Mouse (Mus musculus): Measurements from ENCODE around the gene Kifc1. TPM values are rescaled to one million over a fixed set of nuclear protein-coding genes. Genes with fewer than 3 reads are reported as not detected.

The Kifc1 gene
- polyA plus RNA-seq, 1 experiment = 57.3 TPM

DNA sequence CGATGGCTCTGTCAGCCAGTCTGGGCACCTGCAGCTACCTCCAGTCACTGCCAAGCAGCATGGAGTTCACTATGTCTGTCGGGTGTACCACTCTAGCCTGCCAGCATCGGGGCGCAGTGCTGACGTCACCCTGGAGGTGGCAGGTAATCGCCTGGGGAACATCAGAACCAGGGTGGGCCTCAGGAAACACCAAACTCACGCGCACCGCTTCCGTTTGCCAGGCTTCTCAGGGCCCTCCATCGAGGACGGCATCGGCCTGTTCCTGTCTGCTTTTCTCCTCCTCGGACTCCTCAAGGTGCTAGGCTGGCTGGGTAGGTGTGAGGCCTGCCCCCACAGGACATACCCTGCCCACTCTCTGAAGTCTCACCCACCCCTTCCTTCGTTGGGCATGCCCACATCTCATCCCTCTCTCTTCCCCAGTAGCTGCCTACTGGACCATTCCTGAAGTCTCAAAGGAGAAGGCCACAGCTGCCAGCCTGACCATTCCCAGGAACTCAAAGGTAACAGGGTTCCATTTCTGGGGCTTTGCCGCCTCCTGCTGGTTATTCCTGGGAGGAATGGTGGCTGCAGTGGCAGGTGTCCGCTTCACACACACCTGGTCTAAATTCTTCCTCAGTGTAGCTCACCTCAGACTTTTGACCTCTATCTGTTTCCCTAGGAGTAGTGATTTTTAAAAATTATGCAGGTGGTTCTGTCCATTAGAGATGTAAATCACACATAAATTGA is 35.9 kb upstream of the Kifc1 start:
- WGBS = 93% methylated on average over 17 of the region's 17 CpGs
- DNase-seq = no peak

DNA sequence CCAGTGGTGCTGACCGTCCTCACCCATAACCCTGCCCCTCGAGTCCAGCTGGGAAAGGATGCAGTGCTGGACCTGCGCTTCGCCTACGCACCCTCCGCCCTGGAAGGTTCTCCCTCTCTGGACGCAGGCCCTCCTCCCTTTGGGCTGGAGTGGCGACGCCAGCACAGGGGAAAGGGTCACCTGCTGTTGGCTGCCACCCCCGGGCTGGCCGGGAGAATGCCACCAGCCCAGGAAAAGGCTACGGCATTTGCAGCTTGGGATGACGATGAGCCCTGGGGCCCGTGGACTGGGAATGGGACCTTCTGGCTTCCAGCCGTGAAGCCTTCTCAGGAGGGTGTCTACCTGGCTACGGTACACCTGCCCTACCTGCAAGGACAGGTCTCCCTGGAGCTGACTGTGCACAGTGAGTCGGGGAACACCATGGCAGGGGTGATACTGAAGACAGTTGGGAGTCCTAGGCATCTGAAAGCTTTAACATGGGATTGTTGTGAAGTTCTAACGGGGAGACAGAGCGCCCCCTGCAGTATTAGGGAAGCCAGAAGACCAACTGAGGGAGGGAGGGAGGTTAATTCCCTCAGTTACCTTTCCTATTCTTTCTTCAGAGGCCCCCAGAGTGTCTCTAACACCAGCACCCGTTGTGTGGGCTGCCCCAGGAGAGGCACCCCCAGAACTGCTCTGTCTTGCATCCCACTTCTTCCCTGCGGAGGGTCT is 35.1 kb upstream of the Kifc1 start:
- Histone ChIP-seq H3K4me1 (replicated peaks; ENCODE audit: control insufficient read depth, insufficient read depth, low read length) (peaks cover 9% of the 10 kb centered on the region), H3K36me3 (ENCODE audit: control insufficient read depth, insufficient read depth, low read length) (no peaks in the 10 kb centered on the region), H3K4me3 (ENCODE audit: control insufficient read depth, insufficient read depth, low read length) (no peak overlapping the region), H3K27me3 (ENCODE audit: control insufficient read depth, insufficient read depth, low read length) (no peaks in the 10 kb centered on the region), H3K27ac (ENCODE audit: control insufficient read depth, insufficient read depth, low read length) (no peak overlapping the region)
- no peak for DNase-seq
- WGBS = 97% methylated on average over 21 of the region's 21 CpGs
- TF ChIP-seq CTCF (IDR thresholded peaks at IDR 0.05; ENCODE audit: borderline replicate concordance, control insufficient read depth, extremely low read depth, insufficient read depth, low read length, poor library complexity) (no peak), POLR2A (IDR thresholded peaks at IDR 0.05; ENCODE audit: control insufficient read depth, extremely low read depth, insufficient read depth, low read length, poor library complexity) (no peak)

More for the DNA sequence above, 35.9 kb upstream of the Kifc1 start:
- Histone ChIP-seq H3K27me3 (ENCODE audit: control insufficient read depth, insufficient read depth, low read length) (no peaks in the 10 kb centered on the region), H3K36me3 (ENCODE audit: control insufficient read depth, insufficient read depth, low read length) (no peaks in the 10 kb centered on the region), H3K4me3 (ENCODE audit: control insufficient read depth, insufficient read depth, low read length) (no peak overlapping the region), H3K4me1 (replicated peaks; ENCODE audit: control insufficient read depth, insufficient read depth, low read length) (peaks cover 15% of the 10 kb centered on the region), H3K27ac (ENCODE audit: control insufficient read depth, insufficient read depth, low read length) (no peak overlapping the region)
- no peak for TF ChIP-seq POLR2A (IDR thresholded peaks at IDR 0.05; ENCODE audit: control insufficient read depth, extremely low read depth, insufficient read depth, low read length, poor library complexity)
- TF ChIP-seq CTCF (IDR thresholded peaks at IDR 0.05; ENCODE audit: borderline replicate concordance, control insufficient read depth, extremely low read depth, insufficient read depth, low read length, poor library complexity) = no peak

DNA sequence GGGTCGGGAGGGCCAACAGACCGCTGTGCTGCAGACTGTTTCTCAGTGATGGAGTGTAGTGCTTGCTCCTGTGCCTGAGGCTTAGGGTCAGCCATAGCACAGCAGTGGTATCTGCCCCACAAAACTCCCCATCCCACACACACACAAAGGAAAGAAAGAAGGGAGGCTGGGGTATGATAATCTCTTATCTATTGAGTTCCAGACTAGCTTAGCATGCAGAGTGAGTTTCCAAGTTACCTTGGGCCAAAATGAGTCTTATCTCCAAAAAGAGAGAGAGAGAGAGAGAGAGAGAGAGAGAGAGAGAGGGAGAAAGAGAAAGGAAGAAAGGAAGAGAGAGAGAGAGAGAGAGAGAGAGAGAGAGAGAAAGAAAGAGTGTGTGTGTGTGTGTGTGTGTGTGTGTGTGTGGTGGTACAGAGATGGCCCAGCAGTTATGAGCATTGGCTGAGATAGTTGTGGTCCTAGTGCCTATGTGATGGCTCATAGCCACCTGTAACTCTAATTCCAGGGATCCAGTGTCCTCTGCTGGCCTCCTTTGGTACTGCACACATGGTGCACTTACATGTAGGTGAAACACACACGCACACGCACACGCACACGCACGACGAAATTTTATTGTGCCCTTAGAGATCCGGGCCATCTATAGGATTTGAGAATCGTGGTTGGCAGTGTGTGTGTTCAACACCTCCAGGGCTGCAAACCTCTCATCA is 34.3 kb upstream of the Kifc1 start:
- Histone ChIP-seq H3K4me1 (replicated peaks; ENCODE audit: control insufficient read depth, insufficient read depth, low read length) (peaks cover 8% of the 10 kb centered on the region), H3K27me3 (ENCODE audit: control insufficient read depth, insufficient read depth, low read length) (no peaks in the 10 kb centered on the region), H3K27ac (ENCODE audit: control insufficient read depth, insufficient read depth, low read length) (no peak overlapping the region), H3K36me3 (ENCODE audit: control insufficient read depth, insufficient read depth, low read length) (no peaks in the 10 kb centered on the region), H3K4me3 (ENCODE audit: control insufficient read depth, insufficient read depth, low read length) (no peak overlapping the region)
- 95% methylated on average over 10 of the region's 10 CpGs for WGBS
- TF ChIP-seq POLR2A (IDR thresholded peaks at IDR 0.05; ENCODE audit: control insufficient read depth, extremely low read depth, insufficient read depth, low read length, poor library complexity) (no peak), CTCF (IDR thresholded peaks at IDR 0.05; ENCODE audit: borderline replicate concordance, control insufficient read depth, extremely low read depth, insufficient read depth, low read length, poor library complexity) (no peak)
- DNase-seq = peak; percentile 50

DNA sequence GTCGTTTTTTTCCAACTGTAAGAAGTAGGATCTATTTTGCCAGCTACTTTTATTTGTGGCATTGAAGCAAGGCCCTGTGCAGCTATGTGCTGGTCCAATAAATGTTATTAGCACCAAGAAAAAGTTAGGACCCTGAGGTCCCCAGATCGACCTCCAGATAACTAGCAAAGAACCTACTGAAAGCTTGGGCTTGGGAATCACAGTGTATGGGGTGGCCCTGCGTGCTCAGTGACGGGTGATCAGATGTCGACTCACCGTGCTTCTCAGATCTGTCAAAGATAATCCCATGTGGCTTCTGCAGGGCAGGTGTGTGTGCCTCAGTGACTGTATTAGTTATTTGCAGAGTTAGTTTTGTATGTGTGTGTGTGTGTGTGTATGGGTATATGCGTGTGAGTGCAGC is 30.9 kb upstream of the Kifc1 start:
- no peak for DNase-seq
- no peak for TF ChIP-seq CTCF (IDR thresholded peaks at IDR 0.05; ENCODE audit: borderline replicate concordance, control insufficient read depth, extremely low read depth, insufficient read depth, low read length, poor library complexity)
- TF ChIP-seq POLR2A (IDR thresholded peaks at IDR 0.05; ENCODE audit: control insufficient read depth, extremely low read depth, insufficient read depth, low read length, poor library complexity) = no peak
- no peak overlapping the region for H3K4me3 ChIP-seq (ENCODE audit: control insufficient read depth, insufficient read depth, low read length)
- no peak overlapping the region for H3K27ac ChIP-seq (ENCODE audit: control insufficient read depth, insufficient read depth, low read length)
- no peaks in the 10 kb centered on the region for H3K36me3 ChIP-seq (ENCODE audit: control insufficient read depth, insufficient read depth, low read length)
- 77% methylated on average over 7 of the region's 7 CpGs for WGBS
- no peaks in the 10 kb centered on the region for H3K27me3 ChIP-seq (ENCODE audit: control insufficient read depth, insufficient read depth, low read length)
- H3K4me1 ChIP-seq (replicated peaks; ENCODE audit: control insufficient read depth, insufficient read depth, low read length) = peaks cover 13% of the 10 kb centered on the region

DNA sequence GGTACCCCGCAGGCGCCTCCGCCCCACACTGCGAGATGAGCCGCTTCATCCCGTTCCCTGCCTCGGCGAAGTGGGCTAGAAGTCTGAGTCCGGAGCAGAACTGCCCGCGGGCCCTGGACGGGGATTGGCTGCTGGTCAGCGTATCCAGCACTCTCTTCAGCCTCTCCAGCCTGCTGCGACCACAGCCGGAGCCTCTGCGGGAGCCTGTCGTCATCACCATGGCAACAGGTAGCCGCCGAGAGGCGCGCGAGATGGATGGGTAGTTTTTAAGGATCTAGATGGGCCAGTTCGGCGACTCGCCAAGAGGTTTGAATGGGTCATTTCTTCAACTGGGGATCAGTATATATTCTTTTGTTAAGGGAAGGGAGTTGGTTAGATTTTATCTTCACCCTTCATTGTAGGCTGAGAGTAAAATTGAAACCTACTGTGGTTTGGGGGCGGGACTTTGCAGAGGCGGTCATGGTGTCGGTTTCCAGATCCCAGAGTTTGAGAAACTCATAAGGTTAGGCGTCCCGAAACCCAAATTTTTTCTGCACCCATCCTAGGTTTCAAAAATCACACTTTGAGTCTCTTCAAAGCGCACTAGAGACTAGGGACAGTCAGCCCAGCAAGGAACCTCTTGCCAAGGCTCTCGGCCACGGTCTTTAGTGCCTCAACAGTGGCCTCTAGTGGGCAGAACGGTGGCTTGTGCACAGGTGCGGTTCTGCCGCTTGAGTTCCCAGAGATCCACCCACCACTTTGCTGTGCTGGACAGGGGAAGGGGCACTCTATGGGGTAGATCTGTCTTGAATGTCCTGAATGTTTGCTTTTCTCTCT is 30.0 kb upstream of the Kifc1 start:
- TF ChIP-seq CTCF (IDR thresholded peaks at IDR 0.05; ENCODE audit: borderline replicate concordance, control insufficient read depth, extremely low read depth, insufficient read depth, low read length, poor library complexity) (peak; percentile 93), POLR2A (IDR thresholded peaks at IDR 0.05; ENCODE audit: control insufficient read depth, extremely low read depth, insufficient read depth, low read length, poor library complexity) (no peak)
- peak; percentile 90 for DNase-seq
- WGBS = under 1% methylated on average over 36 of the region's 36 CpGs
- H3K36me3 ChIP-seq (ENCODE audit: control insufficient read depth, insufficient read depth, low read length) = no peaks in the 10 kb centered on the region
- peak overlapping the region; percentile 92 for H3K4me3 ChIP-seq (ENCODE audit: control insufficient read depth, insufficient read depth, low read length)
- H3K27ac ChIP-seq (ENCODE audit: control insufficient read depth, insufficient read depth, low read length) = peak overlapping the region; percentile 75
- H3K27me3 ChIP-seq (ENCODE audit: control insufficient read depth, insufficient read depth, low read length) = no peaks in the 10 kb centered on the region
- peaks cover 13% of the 10 kb centered on the region for H3K4me1 ChIP-seq (replicated peaks; ENCODE audit: control insufficient read depth, insufficient read depth, low read length)

Measured in thymus, adult 2 months (tissue).